Mouse (Mus musculus) brown adipose tissue, adult 24 weeks (tissue): ENCODE data around the gene Tsku. TPM values are rescaled to one million over a fixed set of nuclear protein-coding genes. Genes with fewer than 3 reads are reported as not detected.

ENCODE experiments used
- polyA plus RNA-seq: library from polyadenylated mRNA; stranded (reverse); fragments of >200 nt; gene quantifications from 2 replicates; pipeline ENCODE4 v1.2.4, GENCODE M21; 2012; ENCODE audit not compliant: missing spikeins, insufficient read depth, insufficient read length

Tsku gene
- polyA plus RNA-seq, 1 experiment: 31.5 TPM

Other genes with a start within 250 kb of the Tsku start
- 3.3 and 4.5 TPM in 2 replicates for gene Myo7a, start 241.8 kb downstream of the Tsku start, polyA plus RNA-seq
- not detected in 2 replicates for gene Omp, start 215.8 kb downstream of the Tsku start, polyA plus RNA-seq
- gene Capn5, start 183.1 kb downstream of the Tsku start, polyA plus RNA-seq: 1.5 and 1.8 TPM in 2 replicates
- not detected in 2 replicates for gene B3gnt6, start 161.8 kb downstream of the Tsku start, polyA plus RNA-seq
- 5.4 and 7.8 TPM in 2 replicates for gene Acer3, start 40.1 kb downstream of the Tsku start, polyA plus RNA-seq
- gene Gucy2d, start 79.1 kb upstream of the Tsku start, polyA plus RNA-seq: not detected in 2 replicates
- gene Lrrc32, start 128.0 kb upstream of the Tsku start, polyA plus RNA-seq: 4.5 and 5.1 TPM in 2 replicates